Mouse (Mus musculus): ENCODE measurements at regions not wholly inside any gene's neighbourhood (a gene's known extent, or its start where the extent isn't known, plus 50 kb on each side); places are given as distances from the start of the nearest gene placed in this dataset.

DNA sequence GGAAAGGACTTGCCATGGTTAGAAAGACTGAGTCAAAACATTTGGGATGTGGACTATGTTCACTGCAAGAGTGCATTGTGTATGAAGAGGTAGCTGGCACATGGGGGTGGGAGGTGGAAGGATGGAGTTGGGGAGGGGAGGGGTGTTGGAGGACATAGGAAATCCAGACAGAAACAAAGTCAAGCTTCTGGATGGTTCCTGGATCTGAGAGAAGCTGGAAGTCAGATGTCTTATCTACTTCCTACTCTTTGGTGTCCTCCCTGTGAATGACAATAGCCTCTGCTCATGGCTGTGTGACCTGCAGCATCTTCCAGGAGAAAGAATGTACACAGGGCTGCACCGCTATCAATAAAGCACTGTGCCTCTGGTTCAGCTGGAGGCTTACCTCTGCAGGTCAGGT lies 491.3 kb downstream of the Rnf144a start:
- TF ChIP-seq CTCF (IDR thresholded peaks at IDR 0.05): no peak
- TF ChIP-seq EP300 (IDR thresholded peaks at IDR 0.05): peak; percentile 52; the same call in 1 of the 2 replicates

All from lung, postnatal 0 days (tissue).